Mouse (Mus musculus) R1 (cell line): Measurements from ENCODE around the gene Srsf4.

Experiments
- DNase-seq: peaks from one replicate; pipeline ENCODE4 v3.0.0-alpha.2; 2018; ENCODE audit warnings: low read depth, low spot score

Srsf4 gene

DNA sequence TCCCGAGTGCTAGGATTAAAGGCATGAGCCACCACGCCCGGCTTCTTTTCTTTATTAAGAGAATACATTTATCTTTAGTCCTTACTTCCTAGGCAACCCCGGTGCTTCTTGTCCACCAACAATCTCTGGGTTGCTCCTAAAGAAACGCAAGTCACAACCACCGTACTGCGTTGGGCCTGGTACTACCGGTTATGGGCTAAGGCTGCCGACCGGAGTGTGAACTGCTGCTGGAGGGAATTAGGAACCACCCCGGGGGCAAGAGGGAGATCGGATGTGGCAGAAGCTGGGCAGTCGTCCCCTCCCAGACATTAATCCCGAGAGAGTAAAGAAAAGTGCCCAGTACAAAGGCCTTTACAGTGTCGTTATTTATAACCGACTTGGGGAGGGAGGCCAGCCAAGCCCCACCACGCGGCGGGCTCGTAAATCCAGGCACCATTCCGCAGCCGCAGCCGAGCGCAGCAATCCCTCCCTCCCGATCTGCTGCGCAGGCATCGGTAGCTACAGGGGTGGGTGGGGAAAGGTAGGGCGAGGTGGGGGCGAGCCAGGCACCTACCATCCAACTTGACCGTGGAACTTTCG lies 41.6 kb downstream of the Srsf4 start:
- peak; percentile 22 for DNase-seq

DNA sequence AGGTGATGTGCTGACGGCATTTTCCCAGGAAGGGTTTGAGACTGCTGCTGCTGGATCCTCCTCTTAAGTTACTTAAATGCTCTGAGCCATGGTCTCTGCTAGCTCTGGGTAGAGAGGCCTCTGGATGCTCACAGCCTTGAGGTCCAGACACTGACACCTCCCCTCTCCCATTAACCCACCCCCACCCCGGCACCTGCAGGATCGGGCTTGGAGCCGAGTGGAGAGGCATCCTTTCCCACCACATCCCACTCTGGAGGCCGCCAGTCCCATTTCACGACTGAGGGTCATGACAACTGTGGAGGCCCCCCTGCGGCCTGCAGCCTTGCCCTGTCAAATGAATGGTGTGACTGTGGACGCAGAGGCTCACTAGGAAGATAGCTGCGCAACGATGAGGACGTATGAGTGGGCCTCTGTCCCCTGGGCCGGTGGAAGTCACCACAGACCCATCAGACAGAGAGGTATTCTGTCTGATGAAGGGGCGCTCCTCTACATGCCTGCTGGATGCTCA lies 42.5 kb downstream of the Srsf4 start:
- DNase-seq: no peak

DNA sequence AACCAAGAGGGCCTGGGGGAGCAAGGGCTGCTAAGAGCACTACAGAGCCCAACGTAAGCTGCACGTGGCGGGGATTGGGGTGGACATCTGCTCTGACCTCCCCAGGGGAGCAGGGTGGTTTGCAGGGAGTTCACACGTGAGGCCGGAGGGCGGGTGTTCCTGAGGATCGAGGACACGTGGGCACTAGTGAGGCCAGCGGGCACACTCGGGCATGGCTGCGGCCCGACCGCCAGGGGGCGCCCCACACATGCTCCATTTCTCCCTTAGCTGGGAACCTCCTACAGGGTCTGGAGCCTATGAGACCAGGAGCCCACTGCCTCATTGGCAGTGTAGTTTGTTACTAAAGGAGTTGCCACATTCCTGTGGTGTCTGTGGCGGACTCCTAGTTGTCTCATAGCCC lies 43.0 kb downstream of the Srsf4 start:
- peak; percentile 76 for DNase-seq

DNA sequence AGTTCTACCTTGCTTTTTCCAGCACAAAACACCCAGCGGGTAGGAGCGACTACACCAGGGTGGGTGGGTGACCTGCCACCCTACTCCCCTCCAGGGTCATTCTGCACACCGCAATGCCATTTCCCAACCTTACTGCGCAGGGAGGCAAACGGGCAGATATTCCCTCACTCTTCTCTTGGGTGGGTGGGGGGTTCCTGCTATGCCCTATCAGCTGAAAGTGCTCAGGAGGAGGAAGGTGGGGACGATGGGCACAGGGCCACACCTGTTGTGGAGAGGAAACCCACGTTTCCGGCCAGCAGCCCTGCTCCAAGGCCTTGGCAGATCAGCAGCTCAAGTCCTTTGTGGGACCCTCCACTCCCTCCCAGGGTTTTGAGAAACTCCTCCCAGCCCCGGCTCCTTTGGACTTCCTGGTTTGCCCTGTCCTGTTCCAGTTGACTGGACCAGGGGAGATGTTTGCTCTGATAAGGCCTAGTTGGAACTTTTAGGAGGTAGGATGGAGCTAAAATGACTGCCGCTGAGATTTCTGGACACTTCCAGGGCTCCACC lies 43.7 kb downstream of the Srsf4 start:
- DNase-seq: no peak

DNA sequence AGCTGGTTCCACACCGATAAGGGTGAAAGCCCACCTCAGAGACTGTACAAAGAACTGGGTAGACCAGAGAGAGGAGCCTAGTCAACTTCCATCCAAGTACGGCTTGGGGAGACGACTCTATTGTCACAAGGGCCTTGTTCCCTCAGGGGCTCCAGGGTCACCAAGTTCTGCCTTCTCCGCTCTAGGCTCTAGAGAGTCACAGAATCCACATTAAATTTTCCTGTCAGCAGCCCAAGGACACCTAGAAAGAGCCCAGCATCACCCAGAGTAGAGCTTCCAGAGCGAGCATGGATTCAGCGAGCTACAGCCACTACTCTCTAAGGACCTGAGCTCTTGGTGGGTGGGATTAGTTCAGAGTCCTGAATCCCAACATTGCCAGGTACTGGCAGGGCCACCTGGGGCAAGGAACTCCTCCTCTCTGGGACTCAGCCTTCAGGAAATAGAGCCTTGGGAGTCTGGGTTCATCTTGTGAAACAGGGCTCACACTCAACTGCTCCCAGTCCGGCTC lies 44.7 kb downstream of the Srsf4 start:
- DNase-seq: no peak

DNA sequence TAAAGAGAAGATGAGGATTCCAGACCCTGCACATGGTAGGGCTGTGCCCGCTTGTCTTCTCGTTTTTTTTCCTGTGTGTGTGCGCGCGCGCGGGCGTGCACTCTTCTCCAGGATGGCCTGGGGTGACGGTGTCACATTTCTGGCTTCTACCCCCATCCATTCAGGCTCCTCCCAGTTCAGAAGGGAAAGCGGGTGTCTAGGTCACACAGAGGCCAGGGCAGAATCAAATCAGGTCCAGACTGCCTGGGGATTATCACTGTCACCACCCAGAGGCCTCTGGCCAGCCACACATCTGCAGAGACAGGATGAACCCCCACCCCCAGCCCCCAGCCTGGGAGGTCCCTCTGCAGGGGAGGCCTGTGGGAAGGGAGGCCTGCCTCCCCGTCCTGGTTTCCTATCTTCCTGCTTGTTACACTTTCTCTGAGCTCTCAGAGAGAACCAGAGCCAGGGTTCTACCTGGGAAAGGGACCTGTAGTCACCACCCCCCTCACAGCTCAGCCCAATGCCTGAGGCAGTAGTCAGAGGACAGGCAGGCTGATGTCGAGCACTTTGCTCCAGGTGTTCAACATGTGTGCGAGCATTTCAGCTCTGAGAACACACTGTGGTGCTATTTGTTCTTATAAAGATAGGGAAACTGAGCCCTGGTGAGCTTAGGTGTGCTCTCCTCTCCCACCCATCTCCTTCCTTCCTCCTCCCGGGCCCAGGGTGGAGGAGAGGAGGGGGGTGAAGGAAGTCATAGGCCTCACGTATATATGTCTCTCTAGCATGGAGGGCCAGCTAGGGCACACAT lies 45.5 kb downstream of the Srsf4 start:
- DNase-seq: peak; percentile 72

DNA sequence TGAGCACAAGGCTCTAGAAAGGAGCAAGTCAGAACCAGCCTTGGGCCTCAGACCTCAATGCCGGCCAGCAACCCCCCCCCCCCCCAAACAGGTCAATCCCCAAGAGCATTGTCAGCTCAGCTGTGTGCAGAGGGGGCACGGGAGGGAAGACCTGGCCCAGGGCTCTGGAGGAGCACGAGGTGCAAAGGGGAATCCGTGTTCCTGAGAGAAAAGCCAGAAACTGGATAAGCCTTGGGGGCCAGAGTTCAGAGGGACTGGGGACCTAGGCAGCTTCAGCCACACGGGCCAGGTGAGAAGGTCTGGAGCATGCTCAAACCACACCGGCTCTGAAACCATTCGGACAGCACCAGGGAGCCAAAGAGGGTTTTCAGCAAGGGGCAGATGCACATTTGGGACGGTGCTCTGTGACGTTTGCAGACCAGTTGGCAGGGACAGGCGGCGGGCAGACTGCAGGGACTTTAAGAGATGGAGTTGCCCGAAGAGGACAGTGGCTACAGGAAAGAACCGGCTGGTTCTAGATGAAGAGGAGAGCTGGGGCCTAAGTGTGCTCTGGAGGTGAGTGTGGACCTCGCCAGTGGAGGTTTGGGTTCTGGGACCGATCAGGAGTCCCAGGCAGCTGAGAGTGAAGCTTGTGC lies 46.2 kb downstream of the Srsf4 start:
- DNase-seq: no peak

DNA sequence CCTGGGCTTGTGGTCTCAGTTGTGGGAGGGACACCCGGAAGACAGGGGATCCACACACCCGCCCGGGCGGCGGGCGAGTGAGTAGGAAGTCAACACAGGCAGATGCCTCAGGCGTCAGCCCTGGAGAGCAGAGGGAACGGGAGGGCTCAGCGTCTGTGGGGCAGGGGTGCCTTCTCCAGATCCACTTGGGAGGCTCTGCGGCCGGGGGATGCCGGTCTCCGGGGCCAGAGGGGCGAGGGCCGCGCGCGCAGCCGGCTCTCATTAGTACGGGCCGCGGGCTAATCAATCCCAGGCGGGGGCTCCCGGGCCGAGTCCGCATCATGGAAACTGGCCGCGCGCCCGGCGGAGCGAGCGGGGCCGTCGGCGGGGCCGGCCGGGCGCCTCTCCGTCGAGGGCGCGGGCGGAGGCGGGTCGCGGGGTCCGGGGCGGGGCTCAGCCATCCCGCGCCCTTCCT lies 46.8 kb downstream of the Srsf4 start:
- peak; percentile 66 for DNase-seq

DNA sequence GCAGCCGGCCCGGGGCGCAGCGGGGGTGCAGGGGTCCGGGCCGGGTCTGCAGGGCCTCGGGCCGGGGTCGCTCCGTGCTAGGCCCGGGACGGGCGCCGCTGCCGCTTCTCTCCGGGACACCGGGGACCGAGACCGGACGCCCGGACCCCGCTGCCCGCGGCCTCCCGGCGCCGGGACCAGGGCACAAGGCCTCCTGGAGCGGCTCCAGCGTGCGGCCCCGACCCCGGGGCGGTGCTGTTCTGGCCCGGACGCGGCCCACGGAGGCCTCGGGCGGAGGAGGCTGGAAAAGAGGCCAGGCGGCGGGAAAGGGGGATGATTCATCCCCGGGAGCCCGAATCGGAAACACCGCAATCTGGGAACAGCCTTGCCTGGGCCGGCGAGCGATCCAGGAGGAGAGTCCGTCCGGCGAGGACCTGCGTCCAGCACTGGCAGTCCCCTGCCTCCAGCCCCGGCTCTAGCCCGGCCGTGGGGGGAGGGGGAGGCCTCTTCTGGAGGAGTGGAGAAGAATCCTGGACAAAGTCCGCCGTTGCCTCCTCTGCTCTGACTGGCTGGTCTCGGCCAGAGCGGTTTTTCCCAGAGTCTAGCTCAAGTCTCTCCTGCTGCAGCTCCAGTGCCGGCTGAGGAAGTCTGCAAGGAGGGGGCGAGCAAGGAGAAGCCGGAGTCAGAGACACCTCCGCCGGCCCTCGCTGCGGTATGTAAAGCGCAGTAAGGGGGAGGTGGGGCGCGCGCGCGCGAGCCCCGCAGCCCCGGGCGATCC lies 47.4 kb downstream of the Srsf4 start:
- peak; percentile 81 for DNase-seq

DNA sequence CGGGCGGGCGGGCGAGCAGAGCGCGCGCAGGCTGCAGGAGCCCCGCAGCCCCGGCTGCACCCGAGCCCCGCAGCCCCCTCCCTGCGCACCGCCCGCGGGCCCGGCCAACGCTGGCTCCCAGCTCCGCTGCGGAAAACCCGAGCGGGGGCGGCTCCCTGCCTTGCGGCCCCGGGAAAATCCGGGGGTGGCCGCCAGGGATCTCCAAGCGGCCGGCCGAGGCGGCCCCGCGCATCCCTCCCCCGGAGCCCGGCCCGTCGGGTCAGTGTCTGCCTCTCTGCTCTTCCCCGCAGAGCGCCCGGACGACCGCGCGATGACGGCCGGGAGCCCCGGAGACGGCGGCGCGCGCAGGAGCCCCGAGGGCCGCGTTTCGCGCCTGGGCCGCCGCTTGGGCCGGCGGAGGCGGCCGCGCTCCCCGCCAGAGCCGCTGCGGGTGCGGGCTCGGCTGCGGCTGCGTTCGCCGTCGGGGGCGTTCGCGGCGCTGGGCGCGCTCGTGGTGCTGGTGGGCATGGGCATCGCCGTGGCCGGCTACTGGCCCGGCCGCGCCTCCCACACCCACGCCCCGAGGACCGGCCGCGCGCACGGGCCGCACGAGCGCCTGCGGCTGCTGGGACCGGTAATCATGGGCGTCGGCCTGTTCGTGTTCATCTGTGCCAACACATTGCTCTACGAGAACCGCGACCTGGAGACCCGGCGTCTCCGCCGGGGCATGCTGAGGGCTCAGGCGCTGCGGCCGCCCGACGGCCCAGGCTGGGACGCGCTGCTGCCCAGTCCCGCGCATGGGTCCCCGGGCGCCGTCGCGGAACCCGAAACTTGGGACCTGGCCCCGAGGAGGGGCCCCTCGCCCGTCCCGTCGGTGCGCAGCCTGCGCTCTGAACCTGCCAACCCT lies 48.3 kb downstream of the Srsf4 start, which contains the start of gene Tmem200b:
Gene Tmem200b, plus strand, starts transcription at position 311 of the 886 bp plus-strand sequence.
- no peak for DNase-seq

DNA sequence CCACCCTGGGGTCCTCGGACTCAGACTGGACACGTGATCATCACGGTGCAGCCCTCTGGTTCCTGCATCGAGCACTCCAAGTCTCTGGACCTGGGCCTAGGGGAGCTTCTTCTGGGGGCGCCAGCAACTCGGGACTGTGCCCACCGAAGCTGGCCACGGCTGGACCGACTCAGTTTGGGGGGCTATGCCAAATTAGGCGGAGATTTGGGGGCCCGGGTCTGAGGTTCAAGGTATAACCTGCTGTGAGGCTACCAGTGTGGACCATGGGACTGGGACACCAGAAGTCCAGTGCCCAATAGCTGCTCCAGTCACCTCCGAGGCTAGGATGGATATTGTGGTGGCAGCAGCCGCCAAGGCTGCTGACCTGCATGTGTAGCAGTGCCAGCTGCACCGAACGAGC lies 49.0 kb downstream of the Srsf4 start:
- no peak for DNase-seq

DNA sequence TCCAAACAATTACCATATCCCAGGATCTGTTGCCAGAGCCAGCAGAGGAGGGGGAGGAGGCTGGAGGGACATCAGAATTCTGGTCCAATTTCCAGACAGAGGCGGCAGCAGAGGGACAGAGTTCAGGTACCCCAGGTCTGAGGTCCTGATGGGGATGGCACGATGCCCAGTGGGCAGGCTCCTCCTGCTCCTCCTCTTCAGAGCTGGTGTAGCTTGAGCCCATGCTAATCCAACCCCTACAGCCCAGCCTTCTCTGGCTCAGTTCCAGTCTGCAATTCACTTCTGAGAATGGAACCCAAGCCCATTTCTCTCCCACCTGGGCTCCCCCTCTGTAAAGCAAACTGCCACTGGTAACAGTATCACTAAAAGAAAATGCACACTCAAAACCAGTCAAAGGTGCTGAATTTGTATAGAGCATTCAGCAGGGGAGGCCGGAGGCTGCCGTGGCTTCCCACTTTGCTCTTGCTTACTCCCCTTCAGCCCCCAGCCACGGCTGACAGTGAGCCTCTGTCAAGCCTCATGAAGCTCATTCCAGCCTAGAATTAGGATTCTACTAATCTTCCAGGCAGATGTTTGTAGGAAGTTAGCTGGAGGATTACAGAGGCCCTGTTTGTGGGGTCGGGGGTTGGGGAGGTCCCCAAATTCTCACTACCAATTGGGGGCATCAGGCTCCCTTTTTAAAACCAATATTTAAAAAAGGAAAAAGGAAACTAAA lies 50.8 kb downstream of the Srsf4 start:
- no peak for DNase-seq

DNA sequence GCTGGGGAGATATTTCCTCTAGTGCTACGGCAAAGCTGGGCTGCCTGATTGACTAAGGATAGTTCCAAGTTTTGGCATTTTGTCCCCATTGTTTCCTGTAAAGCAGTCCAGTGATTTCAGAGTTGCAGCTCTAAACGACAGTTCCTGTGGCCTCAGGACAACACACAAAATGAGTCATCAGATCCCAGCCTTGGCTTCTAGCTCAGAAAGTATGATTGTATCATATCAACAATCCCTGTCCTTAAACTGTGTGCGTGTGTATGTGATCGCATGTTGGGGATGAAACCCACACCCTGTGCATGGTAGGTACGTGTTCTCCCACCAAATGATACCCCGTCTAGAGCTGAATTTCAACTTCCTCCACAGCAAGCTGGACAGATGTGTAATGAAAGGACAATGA lies 55.7 kb downstream of the Srsf4 start:
- DNase-seq: no peak

DNA sequence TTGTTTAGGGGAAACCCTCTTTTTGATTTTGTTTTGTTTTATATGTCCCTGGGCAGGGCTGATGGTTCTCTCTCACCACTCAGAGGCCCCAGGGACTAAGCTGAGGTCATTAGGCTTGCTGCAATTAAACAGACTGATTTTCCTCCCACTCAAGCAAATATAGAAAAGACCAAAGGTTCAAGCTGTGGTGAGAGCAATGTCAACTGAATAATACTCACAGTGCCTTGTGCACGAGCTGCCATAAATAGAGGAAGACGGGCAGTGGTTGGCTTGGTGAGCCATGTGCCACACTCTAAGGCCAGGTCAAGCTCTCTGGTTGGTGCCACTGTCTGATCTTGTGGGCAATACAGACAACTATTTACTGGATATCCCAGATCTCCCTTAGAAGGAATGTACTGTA lies 66.0 kb downstream of the Srsf4 start:
- DNase-seq: no peak

DNA sequence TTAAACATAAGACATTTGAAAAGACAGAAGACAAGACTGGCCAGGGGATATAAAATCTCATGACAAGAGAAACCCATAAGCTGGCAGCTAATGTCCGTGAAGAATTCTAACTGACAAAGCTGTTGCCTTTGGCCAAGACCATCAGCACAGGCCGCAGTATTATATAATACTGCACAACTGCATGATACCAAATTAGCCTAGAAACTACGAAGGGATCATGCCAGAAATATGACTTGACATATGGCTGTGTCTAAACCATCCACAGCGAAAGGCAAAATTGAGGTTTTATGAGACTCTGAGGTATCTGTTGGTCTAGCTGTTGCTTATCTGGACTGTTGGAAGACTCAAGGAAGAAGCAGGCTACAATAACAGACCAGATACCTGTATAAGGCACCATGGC lies 67.4 kb downstream of the Srsf4 start:
- no peak for DNase-seq

DNA sequence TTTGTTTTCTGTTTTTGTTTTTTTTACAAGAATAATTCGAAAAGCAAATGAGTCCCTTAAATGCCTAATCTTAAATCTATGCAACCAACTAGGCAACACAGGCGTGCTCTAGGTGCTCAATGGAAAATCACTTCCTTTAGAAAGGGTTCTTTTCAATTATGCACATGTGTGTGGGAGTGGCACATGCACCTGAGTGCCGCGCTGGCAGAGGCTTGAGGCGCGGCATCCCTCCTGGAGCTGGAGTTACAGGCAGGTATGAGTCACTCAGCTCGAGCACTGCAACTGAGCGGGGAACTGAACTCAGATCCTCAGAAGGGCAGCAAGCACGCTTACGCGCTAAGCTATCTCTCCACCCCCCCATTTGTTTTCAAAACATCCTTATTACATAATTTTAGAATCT lies 74.4 kb downstream of the Srsf4 start:
- DNase-seq: peak; percentile 17

DNA sequence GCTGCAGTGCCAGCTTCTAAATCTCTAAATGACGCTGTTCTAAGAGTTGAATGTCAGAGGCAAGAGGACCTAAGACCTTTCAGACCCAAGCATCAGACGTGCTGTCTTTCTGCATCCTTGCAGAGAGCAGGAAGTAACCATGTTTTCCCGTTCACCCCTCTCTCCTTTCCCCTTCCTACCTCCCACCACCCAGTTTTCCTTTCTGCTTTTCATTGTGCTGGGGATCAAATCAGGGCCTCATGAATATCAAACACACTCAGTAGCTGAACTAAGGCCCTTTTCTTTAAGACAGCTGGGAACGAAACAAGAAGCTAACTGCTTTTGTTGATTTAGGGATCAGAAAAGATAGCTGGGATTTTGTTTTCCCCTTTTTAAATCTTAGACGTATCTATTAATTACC lies 76.5 kb downstream of the Srsf4 start:
- DNase-seq: no peak

DNA sequence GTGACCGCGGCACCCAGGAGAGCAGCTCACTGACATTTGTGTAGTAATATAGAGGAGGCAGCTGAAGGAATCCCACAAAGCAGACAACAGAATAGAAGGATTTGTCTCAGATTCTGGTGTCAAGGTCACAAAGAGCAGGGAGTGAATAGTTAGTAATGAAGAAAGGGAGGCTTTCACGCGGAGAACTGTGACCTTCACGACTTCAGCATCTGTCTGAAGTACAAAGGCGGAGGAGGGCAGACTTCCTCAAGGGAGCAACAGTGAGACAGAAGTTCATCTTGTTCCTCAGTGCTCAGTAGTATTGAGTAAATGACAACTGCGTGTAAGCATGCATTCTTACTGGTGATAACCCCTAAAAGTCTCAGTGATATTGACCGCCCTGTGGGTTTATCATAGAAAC lies 77.2 kb downstream of the Srsf4 start:
- peak; percentile 27 for DNase-seq
